Mouse (Mus musculus) spleen, adult 2 months (tissue): ENCODE measurements at regions not wholly inside any gene's neighbourhood (a gene's known extent, or its start where the extent isn't known, plus 50 kb on each side); places are given as distances from the start of the nearest gene placed in this dataset.
"Not testable (repeated sequence)": the region's sequence is repeated elsewhere in the genome, so short reads cannot be mapped to it uniquely, and the experiment has no call there.

Source experiments
- DNase-seq, 2 experiments: peaks; one replicate each; pipeline versions ENCODE4 v3.0.0 to v3.0.0-alpha.2; 2012 to 2021; ENCODE audit warnings: low spot score in 2 of 2, low read depth in 1 of 2
- H3K27ac ChIP-seq: fragments of 200-500 bp; 2 replicates; pipeline ENCODE4 v1.5.1; 2012; ENCODE audit warnings: low read length, inconsistent platforms; ENCODE audit not compliant: insufficient read depth
- H3K27me3 ChIP-seq: fragments of 200-500 bp; 2 replicates; pipeline ENCODE4 v1.6.1; 2012; ENCODE audit warnings: mild to moderate bottlenecking, moderate library complexity, low read length, inconsistent platforms; ENCODE audit not compliant: control insufficient read depth, insufficient read depth
- H3K36me3 ChIP-seq: fragments of 200-500 bp; 2 replicates; pipeline ENCODE4 v1.6.1; 2012; ENCODE audit warnings: mild to moderate bottlenecking, low read length, inconsistent platforms; ENCODE audit not compliant: control insufficient read depth, insufficient read depth
- H3K4me1 ChIP-seq: fragments of 200-500 bp; 2 replicates; pipeline ENCODE4 v1.6.1; 2011; ENCODE audit warnings: inconsistent platforms; ENCODE audit not compliant: control insufficient read depth, insufficient read depth, insufficient read length
- H3K4me3 ChIP-seq: fragments of 200-500 bp; 2 replicates; pipeline ENCODE4 v1.5.1; 2011; ENCODE audit warnings: mild to moderate bottlenecking, inconsistent platforms; ENCODE audit not compliant: insufficient read depth, insufficient read length; ENCODE audit errors: extremely low read depth
- CTCF ChIP-seq: fragments of 200-500 bp; IDR thresholded peaks from 2 replicates; pipeline ENCODE4 v1.5.1; 2011; ENCODE audit warnings: mild to moderate bottlenecking, inconsistent platforms; ENCODE audit not compliant: insufficient read depth, insufficient read length, insufficient replicate concordance; ENCODE audit errors: extremely low read depth
- POLR2A ChIP-seq: fragments of 200-500 bp; IDR thresholded peaks from 2 replicates; pipeline ENCODE4 v1.6.1; 2011; ENCODE audit warnings: low read depth, low read length, inconsistent platforms
- WGBS: fragments of 180-500 bp; shearing (Covaris S2); methylation state at CpG from one replicate; pipeline ENCODE4 v1.1.7; 2018; 5-methylcytosine and 5-hydroxymethylcytosine counted together

DNA sequence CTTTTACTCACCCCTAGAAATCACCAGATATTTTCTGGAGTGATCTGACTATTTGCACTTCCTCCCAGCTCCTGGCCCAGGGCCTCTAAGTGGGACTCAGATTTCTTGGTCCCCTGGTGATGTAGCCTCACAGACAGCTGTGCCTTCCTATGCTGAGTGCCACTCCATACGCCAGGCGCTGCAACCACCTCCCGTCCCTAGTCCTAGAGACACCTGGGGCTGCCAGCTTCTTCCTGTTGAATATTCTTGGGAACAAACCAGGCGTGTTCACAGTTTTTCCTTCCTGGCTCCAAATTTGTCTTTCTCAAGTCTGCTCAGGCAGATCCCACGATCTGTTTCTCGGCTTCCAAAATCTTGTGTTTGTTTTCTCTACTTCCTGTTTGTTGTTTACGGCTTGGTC, 160.2 kb downstream of the Kif26a start:
- no peak for TF ChIP-seq CTCF
- no peak for TF ChIP-seq POLR2A
- WGBS, result 57% methylated on average over 7 of the region's 7 CpGs
- DNase-seq, result no peak
- no peak overlapping the region for H3K27ac ChIP-seq
- no peaks in the 10 kb centered on the region for H3K4me1 ChIP-seq
- no peaks in the 10 kb centered on the region for H3K36me3 ChIP-seq
- no peak overlapping the region for H3K4me3 ChIP-seq
- no peaks in the 10 kb centered on the region for H3K27me3 ChIP-seq

GRCm38 (mm10) chr12:112308016-112308415, 162.0 kb downstream of the Kif26a start:
- Histone ChIP-seq H3K36me3 (no peaks in the 10 kb centered on the region), H3K27ac (no peak overlapping the region), H3K27me3 (no peaks in the 10 kb centered on the region), H3K4me3 (no peak overlapping the region), H3K4me1 (no peaks in the 10 kb centered on the region)
- no peak for TF ChIP-seq POLR2A
- no peak for TF ChIP-seq CTCF
- DNase-seq, result no peak

GRCm38 (mm10) chr12:112309096-112309495, 163.1 kb downstream of the Kif26a start:
- not testable (repeated sequence) for H3K4me3 ChIP-seq, H3K36me3 ChIP-seq, H3K27me3 ChIP-seq, DNase-seq, H3K27ac ChIP-seq, H3K4me1 ChIP-seq
- 81% methylated on average over 13 of the region's 13 CpGs for WGBS

DNA sequence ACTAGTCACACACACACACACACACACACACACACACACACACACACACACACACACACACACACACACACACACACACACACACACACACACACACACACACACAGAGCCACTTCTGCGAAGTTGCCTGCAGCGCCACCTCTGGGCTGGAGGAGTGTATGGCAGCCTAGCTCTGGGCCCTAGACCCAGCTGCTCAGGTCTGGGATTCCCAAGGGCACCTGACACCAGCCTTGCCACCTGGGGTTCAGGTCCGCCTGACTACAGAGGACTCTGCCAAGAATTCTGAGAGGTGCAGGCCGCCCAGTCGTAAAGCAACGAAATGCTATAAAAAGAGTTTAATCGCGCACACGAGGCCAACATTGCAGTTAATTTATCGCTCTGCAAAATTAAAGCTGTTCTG, 163.8 kb downstream of the Kif26a start:
- no peak for TF ChIP-seq POLR2A
- TF ChIP-seq CTCF, result no peak
- H3K27me3 ChIP-seq, result no peaks in the 10 kb centered on the region
- no peaks in the 10 kb centered on the region for H3K36me3 ChIP-seq
- DNase-seq, result no peak
- WGBS, result 92% methylated on average over 9 of the region's 10 CpGs
- no peak overlapping the region for H3K27ac ChIP-seq
- no peak overlapping the region for H3K4me3 ChIP-seq
- H3K4me1 ChIP-seq, result no peaks in the 10 kb centered on the region

DNA sequence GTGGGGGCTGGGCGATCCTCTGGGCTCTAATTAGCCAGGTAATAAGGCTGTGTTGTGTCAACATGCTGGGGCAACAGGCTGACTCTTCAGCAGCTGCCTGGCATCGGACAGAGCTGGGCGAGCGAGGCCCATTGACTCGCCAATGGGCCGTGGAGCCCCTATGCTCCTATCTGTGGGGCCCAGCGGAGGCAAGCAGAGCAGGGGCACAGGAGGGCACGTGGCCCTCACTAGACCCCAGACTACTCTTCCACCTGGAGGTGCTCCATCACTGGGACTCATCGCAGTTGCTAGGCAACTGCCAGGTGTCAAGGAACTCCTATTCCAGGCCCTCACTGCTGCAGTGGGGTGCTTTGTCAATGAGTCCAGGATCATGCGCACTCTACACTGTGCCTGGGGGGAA, 164.7 kb downstream of the Kif26a start:
- no peak for TF ChIP-seq CTCF
- no peak for TF ChIP-seq POLR2A
- H3K27ac ChIP-seq, result no peak overlapping the region
- no peaks in the 10 kb centered on the region for H3K4me1 ChIP-seq
- H3K36me3 ChIP-seq, result no peaks in the 10 kb centered on the region
- no peak for DNase-seq
- WGBS, result 92% methylated on average over 10 of the region's 10 CpGs
- H3K4me3 ChIP-seq, result no peak overlapping the region
- no peaks in the 10 kb centered on the region for H3K27me3 ChIP-seq

- TF ChIP-seq CTCF (no peak), POLR2A (no peak)
- no peaks in the 10 kb centered on the region for H3K4me1 ChIP-seq
- no peak overlapping the region for H3K4me3 ChIP-seq
- WGBS, result 88% methylated on average over 5 of the region's 5 CpGs
- H3K27ac ChIP-seq, result no peak overlapping the region
- DNase-seq, result no peak
- H3K36me3 ChIP-seq, result no peaks in the 10 kb centered on the region
- H3K27me3 ChIP-seq, result no peaks in the 10 kb centered on the region
Observed at GRCm38 (mm10) chr12:112314781-112315180, 168.8 kb downstream of the Kif26a start.

GRCm38 (mm10) chr12:112317191-112317590, 171.2 kb downstream of the Kif26a start:
- WGBS, result 86% methylated on average over 9 of the region's 9 CpGs
- no peak for TF ChIP-seq POLR2A
- TF ChIP-seq CTCF, result no peak
- H3K27me3 ChIP-seq, result no peaks in the 10 kb centered on the region
- no peaks in the 10 kb centered on the region for H3K36me3 ChIP-seq
- H3K4me1 ChIP-seq, result no peaks in the 10 kb centered on the region
- no peak overlapping the region for H3K4me3 ChIP-seq
- DNase-seq, result no peak
- no peak overlapping the region for H3K27ac ChIP-seq
